Mouse (Mus musculus) right cerebral cortex, postnatal 36 days (tissue): ENCODE measurements at regions not wholly inside any gene's neighbourhood (a gene's known extent, or its start where the extent isn't known, plus 50 kb on each side); places are given as distances from the start of the nearest gene placed in this dataset.

Experiments
- DNase-seq, 2 experiments: peaks; one replicate each; pipeline ENCODE4 v3.0.0; 2022; ENCODE audit warnings: low spot score in 2 of 2, mixed read lengths in 1 of 2

- no peak for DNase-seq
Measured at GRCm38 (mm10) chr8:8484546-8484945, 176.5 kb downstream of the Efnb2 start.

GRCm38 (mm10) chr8:8482707-8483480, 178.1 kb downstream of the Efnb2 start:
- no peak for DNase-seq

GRCm38 (mm10) chr8:8477456-8477855, 183.6 kb downstream of the Efnb2 start:
- no peak for DNase-seq

- no peak for DNase-seq
Measured at GRCm38 (mm10) chr8:8468552-8468951, 192.5 kb downstream of the Efnb2 start.

GRCm38 (mm10) chr8:8466526-8467244, 194.4 kb downstream of the Efnb2 start:
- no peak for DNase-seq

- DNase-seq = no peak
Measured at GRCm38 (mm10) chr8:8462455-8462854, 198.6 kb downstream of the Efnb2 start.

- DNase-seq = no peak
Measured at GRCm38 (mm10) chr8:8457536-8457935, 203.5 kb downstream of the Efnb2 start.

GRCm38 (mm10) chr8:8453944-8454343, 207.1 kb downstream of the Efnb2 start:
- DNase-seq = no peak

- DNase-seq = no peak
Measured at GRCm38 (mm10) chr8:8452226-8452625, 208.8 kb downstream of the Efnb2 start.

GRCm38 (mm10) chr8:8448911-8449310, 212.1 kb downstream of the Efnb2 start:
- no peak for DNase-seq

GRCm38 (mm10) chr8:8441568-8441967, 219.5 kb downstream of the Efnb2 start:
- DNase-seq = no peak

- no peak for DNase-seq
Measured at GRCm38 (mm10) chr8:8440903-8441302, 220.1 kb downstream of the Efnb2 start.

- DNase-seq = no peak
Measured at GRCm38 (mm10) chr8:8426201-8426600, 234.8 kb downstream of the Efnb2 start.

- DNase-seq = no peak
Measured at GRCm38 (mm10) chr8:8423443-8423842, 237.6 kb downstream of the Efnb2 start.

- DNase-seq = no peak
Measured at GRCm38 (mm10) chr8:8421713-8422112, 239.3 kb downstream of the Efnb2 start.

GRCm38 (mm10) chr8:8419360-8420330, 241.4 kb downstream of the Efnb2 start:
- no peak for DNase-seq

- DNase-seq = no peak
Measured at GRCm38 (mm10) chr8:8418929-8419328, 242.1 kb downstream of the Efnb2 start.

GRCm38 (mm10) chr8:8418525-8418924, 242.5 kb downstream of the Efnb2 start:
- DNase-seq = no peak

GRCm38 (mm10) chr8:8416092-8416701, 244.8 kb downstream of the Efnb2 start:
- no peak for DNase-seq

- DNase-seq = no peak
Measured at GRCm38 (mm10) chr8:8407357-8407756, 253.7 kb downstream of the Efnb2 start.

GRCm38 (mm10) chr8:8403410-8403809, 257.6 kb downstream of the Efnb2 start:
- no peak for DNase-seq

- peak in 1 of 2 experiments; percentile 3 for DNase-seq
Measured at GRCm38 (mm10) chr8:8392303-8392702, 268.7 kb downstream of the Efnb2 start.
